Mouse (Mus musculus) E14TG2a.4 (cell line): Measurements from ENCODE around the gene Ly6g.
"Not testable (repeated sequence)": the region's sequence is repeated elsewhere in the genome, so short reads cannot be mapped to it uniquely, and the experiment has no call there.

Experiments
- H3K27me3 ChIP-seq: 2 replicates; pipeline ENCODE4 v1.6.1; 2014; ENCODE audit warnings: low read length, control low read depth; ENCODE audit not compliant: insufficient read depth
- H3K36me3 ChIP-seq: 2 replicates; pipeline ENCODE4 v1.6.1; 2014; ENCODE audit warnings: low read length, control low read depth; ENCODE audit not compliant: insufficient read depth
- H3K4me1 ChIP-seq: replicated peaks from 2 replicates; pipeline ENCODE4 v1.6.1; 2014; ENCODE audit warnings: low read depth, low read length, control low read depth
- H3K4me3 ChIP-seq: replicated peaks from 2 replicates; pipeline ENCODE4 v1.5.1; 2014; ENCODE audit warnings: mild to moderate bottlenecking, low read length
- H3K9me3 ChIP-seq: 2 replicates; pipeline ENCODE4 v1.6.1; 2014; ENCODE audit warnings: low read length, control low read depth
- CTCF ChIP-seq: conservative IDR thresholded peaks from 2 replicates; pipeline ENCODE4 v1.5.1; 2014; ENCODE audit warnings: low read length
- NANOG ChIP-seq: IDR thresholded peaks from 2 replicates; pipeline ENCODE4 v1.6.1; 2014; ENCODE audit warnings: borderline replicate concordance, low read length, mixed read lengths
- POU5F1 ChIP-seq: IDR thresholded peaks from 2 replicates; pipeline ENCODE4 v1.6.1; 2014; ENCODE audit warnings: low read length, borderline replicate concordance

Ly6g gene

GRCm38 (mm10) chr15:75154940-75155339 lies at the start of gene Ly6g:
TSS of gene Ly6g (plus strand) at chr15:75155240.
- Histone ChIP-seq H3K36me3 (no peaks in the 10 kb centered on the region), H3K27me3 (no peaks in the 10 kb centered on the region), H3K9me3 (peaks cover 76% of the 10 kb centered on the region), H3K4me3 (no peak within 1 kb of the TSS), H3K4me1 (no peaks in the 10 kb centered on the region)
- TF ChIP-seq CTCF, result no peak
- TF ChIP-seq NANOG, result no peak
- no peak for TF ChIP-seq POU5F1

- H3K4me3 ChIP-seq, H3K27me3 ChIP-seq, H3K4me1 ChIP-seq, H3K36me3 ChIP-seq: not testable (repeated sequence)
- H3K9me3 ChIP-seq, result peaks cover 16% of the 10 kb centered on the region
Observed at GRCm38 (mm10) chr15:75110424-75110823, 44.6 kb upstream of the Ly6g start.

- peaks cover 22% of the 10 kb centered on the region for H3K9me3 ChIP-seq
- not testable (repeated sequence) for H3K4me1 ChIP-seq, H3K36me3 ChIP-seq, H3K27me3 ChIP-seq, H3K4me3 ChIP-seq
Observed at GRCm38 (mm10) chr15:75111861-75112630, 43.0 kb upstream of the Ly6g start, which contains the start of gene Ly6c2. TSS of gene Ly6c2 (minus strand) at chr15:75111970.

GRCm38 (mm10) chr15:75116525-75116924 lies 38.5 kb upstream of the Ly6g start:
- no peaks in the 10 kb centered on the region for H3K36me3 ChIP-seq
- H3K27me3 ChIP-seq, result no peaks in the 10 kb centered on the region
- H3K9me3 ChIP-seq, result peaks cover 22% of the 10 kb centered on the region
- H3K4me3 ChIP-seq, result no peak overlapping the region
- TF ChIP-seq POU5F1 (no peak), NANOG (no peak), CTCF (no peak)
- H3K4me1 ChIP-seq, result no peaks in the 10 kb centered on the region

- H3K4me3 ChIP-seq, H3K27me3 ChIP-seq, H3K36me3 ChIP-seq, H3K4me1 ChIP-seq: not testable (repeated sequence)
- H3K9me3 ChIP-seq, result peaks cover 22% of the 10 kb centered on the region
Observed at GRCm38 (mm10) chr15:75117481-75117880, 37.6 kb upstream of the Ly6g start.

GRCm38 (mm10) chr15:75118742-75119141 lies 36.3 kb upstream of the Ly6g start:
- H3K4me3 ChIP-seq, H3K4me1 ChIP-seq, H3K36me3 ChIP-seq, H3K27me3 ChIP-seq: not testable (repeated sequence)
- peak; percentile 60 for TF ChIP-seq CTCF
- H3K9me3 ChIP-seq, result peaks cover 22% of the 10 kb centered on the region

- peaks cover 11% of the 10 kb centered on the region for H3K9me3 ChIP-seq
- no peaks in the 10 kb centered on the region for H3K27me3 ChIP-seq
- TF ChIP-seq NANOG (no peak), CTCF (peak; percentile 72)
- no peaks in the 10 kb centered on the region for H3K4me1 ChIP-seq
- H3K36me3 ChIP-seq, result no peaks in the 10 kb centered on the region
- H3K4me3 ChIP-seq, result no peak overlapping the region
Observed at GRCm38 (mm10) chr15:75120066-75120465, 35.0 kb upstream of the Ly6g start.

GRCm38 (mm10) chr15:75132346-75132745 lies 22.7 kb upstream of the Ly6g start:
- not testable (repeated sequence) for H3K4me3 ChIP-seq, H3K4me1 ChIP-seq, H3K9me3 ChIP-seq, H3K36me3 ChIP-seq, H3K27me3 ChIP-seq

GRCm38 (mm10) chr15:75135090-75135783 lies 19.8 kb upstream of the Ly6g start:
- not testable (repeated sequence) for H3K36me3 ChIP-seq, H3K4me3 ChIP-seq, H3K4me1 ChIP-seq, H3K27me3 ChIP-seq
- H3K9me3 ChIP-seq, result peaks cover 21% of the 10 kb centered on the region

GRCm38 (mm10) chr15:75137739-75138138 lies 17.3 kb upstream of the Ly6g start:
- peaks cover 21% of the 10 kb centered on the region for H3K9me3 ChIP-seq
- H3K4me3 ChIP-seq, H3K36me3 ChIP-seq, H3K4me1 ChIP-seq, H3K27me3 ChIP-seq: not testable (repeated sequence)
